Comparison of ENCODE assay signal across 12 mouse cellular contexts in genomic region chr3:128990183-128990912, GRCm38 (mm10).
DNase-seq lines count a peak whose midpoint lies in the region; ATAC-seq and TF ChIP-seq lines count a peak whose summit lies in the region.
"Had no signal": no experiment of that assay in that cellular context is flagged by ENCODE, and none has a peak within 500 bp of the region (broad histone marks: within the 10 kb centered on the region; RNA-seq: fewer than 3 reads in every experiment).

No protein-coding gene starts in this region.

- no peak for TF ChIP-seq POLR2A in limb, embryonic 14.5 days (IDR thresholded peaks at IDR 0.05; ENCODE audit: borderline replicate concordance, extremely low read depth, insufficient read depth, insufficient read length)

- peak overlapping the region; percentile 62 for H3K4me2 ChIP-seq in heart, embryonic 12.5 days
- H3K4me2 ChIP-seq in limb, embryonic 13.5 days (replicated peaks): no peak overlapping the region
- H3K4me2 ChIP-seq in forebrain, embryonic 16.5 days (ENCODE audit: low read length): no peak overlapping the region
- no peak overlapping the region for H3K4me2 ChIP-seq in limb, embryonic 14.5 days (replicated peaks; ENCODE audit: low read depth, low read length, severe bottlenecking)

- no peak for DNase-seq in heart, adult 11 months
- DNase-seq in limb, embryonic 10.5 days (ENCODE audit: low spot score): no peak
- DNase-seq in limb, embryonic 14.5 days (ENCODE audit: low spot score): peak; percentile 39
- DNase-seq in embryo, embryonic 9.5 days (ENCODE audit: extremely low spot score): no peak
- DNase-seq: adrenal gland, postnatal 25 days; cerebellum, adult 9-11 months; lung, postnatal 14 days had no signal

- ATAC-seq in heart, embryonic 12.5 days (ENCODE audit: insufficient number of reproducible peaks, low FRiP score): no peak
- ATAC-seq in limb, embryonic 13.5 days (ENCODE audit: low FRiP score, low read depth): peak; percentile 64
- peak; percentile 23; the same call in 1 of the 2 replicates for ATAC-seq in forebrain, embryonic 16.5 days
- ATAC-seq in limb, embryonic 14.5 days (ENCODE audit: low FRiP score, low read depth): peak; percentile 75
- ATAC-seq: hindbrain, postnatal 0 days had no signal

- peaks cover 6% of the 10 kb centered on the region; the same call in 1 of the 2 replicates for H3K4me1 ChIP-seq in heart, embryonic 12.5 days (replicated peaks)
- H3K4me1 ChIP-seq in limb, embryonic 13.5 days: 0 out of 2 replicates have a peak, but pooled peaks cover 2% of the 10 kb centered on the region
- H3K4me1 ChIP-seq in limb, embryonic 10.5 days: no peaks in the 10 kb centered on the region
- H3K4me1 ChIP-seq in forebrain, embryonic 16.5 days (replicated peaks; ENCODE audit: control insufficient read depth, insufficient read depth, low read length): no peaks in the 10 kb centered on the region
- no peaks in the 10 kb centered on the region for H3K4me1 ChIP-seq in limb, embryonic 14.5 days (ENCODE audit: control insufficient read depth, insufficient read depth, low read length)

- no peak overlapping the region for H3K27ac ChIP-seq in heart, embryonic 12.5 days (ENCODE audit: poor library complexity, severe bottlenecking)
- no peak overlapping the region for H3K27ac ChIP-seq in limb, embryonic 13.5 days
- H3K27ac ChIP-seq in limb, embryonic 10.5 days: no peak overlapping the region
- no peak overlapping the region for H3K27ac ChIP-seq in forebrain, embryonic 16.5 days (ENCODE audit: low read length)
- H3K27ac ChIP-seq in limb, embryonic 14.5 days (replicated peaks; ENCODE audit: low read depth, low read length): no peak overlapping the region
- H3K27ac ChIP-seq: hindbrain, postnatal 0 days had no signal

- peak overlapping the region; percentile 34 for H3K4me3 ChIP-seq in heart, embryonic 12.5 days
- H3K4me3 ChIP-seq in limb, embryonic 13.5 days: no peak overlapping the region
- no peak overlapping the region for H3K4me3 ChIP-seq in limb, embryonic 10.5 days
- H3K4me3 ChIP-seq in forebrain, embryonic 16.5 days (replicated peaks; ENCODE audit: low read length): no peak overlapping the region
- no peak overlapping the region for H3K4me3 ChIP-seq in limb, embryonic 14.5 days (replicated peaks; ENCODE audit: low read length)
- H3K4me3 ChIP-seq: erythroblast, embryonic 14.5 days had no signal

- H3K27me3 ChIP-seq in heart, embryonic 12.5 days (replicated peaks): no peaks in the 10 kb centered on the region
- no peaks in the 10 kb centered on the region for H3K27me3 ChIP-seq in limb, embryonic 13.5 days
- H3K27me3 ChIP-seq in limb, embryonic 10.5 days (ENCODE audit: low read depth, poor library complexity, severe bottlenecking): no peaks in the 10 kb centered on the region
- no peaks in the 10 kb centered on the region for H3K27me3 ChIP-seq in forebrain, embryonic 16.5 days (replicated peaks; ENCODE audit: control insufficient read depth, insufficient read depth, low read length)
- no peaks in the 10 kb centered on the region for H3K27me3 ChIP-seq in limb, embryonic 14.5 days (ENCODE audit: control insufficient read depth, insufficient read depth, low read length)

- WGBS in heart, embryonic 12.5 days: 61% methylated on average over 17 of the region's 17 CpGs
- 84% methylated on average over 17 of the region's 17 CpGs for WGBS in limb, embryonic 13.5 days
- WGBS in limb, embryonic 10.5 days: 82% methylated on average over 17 of the region's 17 CpGs
- 80% methylated on average over 15 of the region's 17 CpGs for WGBS in forebrain, embryonic 16.5 days
- 84% methylated on average over 17 of the region's 17 CpGs for WGBS in limb, embryonic 14.5 days

- no peaks in the 10 kb centered on the region for H3K9me3 ChIP-seq in heart, embryonic 12.5 days (replicated peaks)
- no peaks in the 10 kb centered on the region for H3K9me3 ChIP-seq in limb, embryonic 13.5 days
- no peaks in the 10 kb centered on the region for H3K9me3 ChIP-seq in limb, embryonic 10.5 days (replicated peaks)
- no peaks in the 10 kb centered on the region for H3K9me3 ChIP-seq in forebrain, embryonic 16.5 days (ENCODE audit: control insufficient read depth, low read length)
- H3K9me3 ChIP-seq in limb, embryonic 14.5 days (ENCODE audit: control insufficient read depth, low read length): no peaks in the 10 kb centered on the region

- H3K9ac ChIP-seq in heart, embryonic 12.5 days: peak overlapping the region; percentile 13; the same call in 1 of the 2 replicates
- H3K9ac ChIP-seq in limb, embryonic 13.5 days: no peak overlapping the region
- H3K9ac ChIP-seq in forebrain, embryonic 16.5 days (replicated peaks; ENCODE audit: low read depth, low read length): no peak overlapping the region
- H3K9ac ChIP-seq in limb, embryonic 14.5 days (ENCODE audit: low read depth, low read length, severe bottlenecking): no peak overlapping the region

- H3K36me3 ChIP-seq in heart, embryonic 12.5 days: no peaks in the 10 kb centered on the region
- H3K36me3 ChIP-seq in limb, embryonic 13.5 days: no peaks in the 10 kb centered on the region
- H3K36me3 ChIP-seq in limb, embryonic 10.5 days: no peaks in the 10 kb centered on the region
- no peaks in the 10 kb centered on the region for H3K36me3 ChIP-seq in forebrain, embryonic 16.5 days (ENCODE audit: control insufficient read depth, insufficient read depth)
- no peaks in the 10 kb centered on the region for H3K36me3 ChIP-seq in limb, embryonic 14.5 days (ENCODE audit: control insufficient read depth, insufficient read depth, low read length)
